Mouse (Mus musculus): ENCODE measurements around the gene Rnf6. TPM values are rescaled to one million over a fixed set of nuclear protein-coding genes. Genes with fewer than 3 reads are reported as not detected.
A peak's percentile ranks its signal among the peaks of the same experiment; 100 is the strongest.

The Rnf6 gene
- polyA plus RNA-seq, 1 experiment from 2014 or later, result 22.2 TPM

- H3K4me1 ChIP-seq (replicated peaks; ENCODE audit: control insufficient read depth, insufficient read depth, low read length), result peaks cover 17% of the 10 kb centered on the region
- H3K4me2 ChIP-seq (replicated peaks), result peak overlapping the region; percentile 77
- no peaks in the 10 kb centered on the region for H3K36me3 ChIP-seq (replicated peaks; ENCODE audit: control insufficient read depth, insufficient read depth)
- DNase-seq (ENCODE audit: low spot score) (no peak), ATAC-seq (ENCODE audit: low FRiP score) (no peak)
- WGBS, result 33% methylated on average over 6 of the region's 6 CpGs
- 0 out of 2 replicates have a peak overlapping the region, but pooled peaks have one; percentile 96 for H3K27ac ChIP-seq
- no peaks in the 10 kb centered on the region for H3K27me3 ChIP-seq (ENCODE audit: control insufficient read depth, insufficient read depth, low read length)
- peak overlapping the region; percentile 78 for H3K4me3 ChIP-seq (replicated peaks; ENCODE audit: low read length)
- H3K9ac ChIP-seq, result peak overlapping the region; percentile 85
- H3K9me3 ChIP-seq (ENCODE audit: control insufficient read depth, low read length), result no peaks in the 10 kb centered on the region
Observed at GRCm38 (mm10) chr5:146232056-146232675, 10.8 kb upstream of the Rnf6 start.

GRCm38 (mm10) chr5:146231655-146231996, 10.3 kb upstream of the Rnf6 start:
- H3K27ac ChIP-seq, result peak overlapping the region; percentile 96
- no peaks in the 10 kb centered on the region for H3K9me3 ChIP-seq (ENCODE audit: control insufficient read depth, low read length)
- under 1% methylated on average over 19 of the region's 19 CpGs for WGBS
- DNase-seq (ENCODE audit: low spot score) (no peak), ATAC-seq (ENCODE audit: low FRiP score) (no peak)
- no peaks in the 10 kb centered on the region for H3K27me3 ChIP-seq (ENCODE audit: control insufficient read depth, insufficient read depth, low read length)
- H3K4me1 ChIP-seq (replicated peaks; ENCODE audit: control insufficient read depth, insufficient read depth, low read length), result peaks cover 17% of the 10 kb centered on the region
- peak overlapping the region; percentile 85 for H3K9ac ChIP-seq
- H3K36me3 ChIP-seq (replicated peaks; ENCODE audit: control insufficient read depth, insufficient read depth), result no peaks in the 10 kb centered on the region
- H3K4me2 ChIP-seq (replicated peaks), result peak overlapping the region; percentile 77
- peak overlapping the region; percentile 78 for H3K4me3 ChIP-seq (replicated peaks; ENCODE audit: low read length)

GRCm38 (mm10) chr5:146230864-146231654, 9.7 kb upstream of the Rnf6 start, which contains the start of gene Cdk8:
Gene Cdk8, plus strand, starts transcription at chr5:146231230.
- ATAC-seq (ENCODE audit: low FRiP score) (peak; percentile 93), DNase-seq (ENCODE audit: low spot score) (peak; percentile 94)
- peak within 1 kb of the TSS; percentile 78 for H3K4me3 ChIP-seq (replicated peaks; ENCODE audit: low read length)
- peak within 1 kb of the TSS; percentile 96 for H3K27ac ChIP-seq
- H3K36me3 ChIP-seq (replicated peaks; ENCODE audit: control insufficient read depth, insufficient read depth), result no peaks in the 10 kb centered on the region
- peaks cover 17% of the 10 kb centered on the region for H3K4me1 ChIP-seq (replicated peaks; ENCODE audit: control insufficient read depth, insufficient read depth, low read length)
- H3K9ac ChIP-seq, result peak within 1 kb of the TSS; percentile 85
- WGBS, result under 1% methylated on average over 58 of the region's 102 CpGs
- H3K27me3 ChIP-seq (ENCODE audit: control insufficient read depth, insufficient read depth, low read length), result no peaks in the 10 kb centered on the region
- H3K9me3 ChIP-seq (ENCODE audit: control insufficient read depth, low read length), result no peaks in the 10 kb centered on the region
- H3K4me2 ChIP-seq (replicated peaks), result peak within 1 kb of the TSS; percentile 77

GRCm38 (mm10) chr5:146229869-146230650, 8.7 kb upstream of the Rnf6 start:
- H3K4me2 ChIP-seq (replicated peaks), result peak overlapping the region; percentile 77
- no peaks in the 10 kb centered on the region for H3K36me3 ChIP-seq (replicated peaks; ENCODE audit: control insufficient read depth, insufficient read depth)
- DNase-seq (ENCODE audit: low spot score) (no peak), ATAC-seq (ENCODE audit: low FRiP score) (no peak)
- H3K9ac ChIP-seq, result peak overlapping the region; percentile 85
- H3K4me1 ChIP-seq (replicated peaks; ENCODE audit: control insufficient read depth, insufficient read depth, low read length), result peaks cover 17% of the 10 kb centered on the region
- H3K4me3 ChIP-seq (replicated peaks; ENCODE audit: low read length), result peak overlapping the region; percentile 78
- no peaks in the 10 kb centered on the region for H3K27me3 ChIP-seq (ENCODE audit: control insufficient read depth, insufficient read depth, low read length)
- 62% methylated on average over 16 of the region's 17 CpGs for WGBS
- peak overlapping the region; percentile 96 for H3K27ac ChIP-seq
- H3K9me3 ChIP-seq (ENCODE audit: control insufficient read depth, low read length), result no peaks in the 10 kb centered on the region

GRCm38 (mm10) chr5:146227496-146227895, 6.1 kb upstream of the Rnf6 start:
- H3K27me3 ChIP-seq (ENCODE audit: control insufficient read depth, insufficient read depth, low read length), result no peaks in the 10 kb centered on the region
- no peak overlapping the region for H3K27ac ChIP-seq
- no peaks in the 10 kb centered on the region for H3K9me3 ChIP-seq (ENCODE audit: control insufficient read depth, low read length)
- DNase-seq (ENCODE audit: low spot score) (no peak), ATAC-seq (ENCODE audit: low FRiP score) (no peak)
- no peak overlapping the region for H3K9ac ChIP-seq
- 88% methylated on average over 8 of the region's 8 CpGs for WGBS
- no peaks in the 10 kb centered on the region for H3K36me3 ChIP-seq (replicated peaks; ENCODE audit: control insufficient read depth, insufficient read depth)
- H3K4me2 ChIP-seq (replicated peaks), result no peak overlapping the region
- peaks cover 4% of the 10 kb centered on the region for H3K4me1 ChIP-seq (replicated peaks; ENCODE audit: control insufficient read depth, insufficient read depth, low read length)
- H3K4me3 ChIP-seq (replicated peaks; ENCODE audit: low read length), result no peak overlapping the region

- ATAC-seq (ENCODE audit: low FRiP score) (no peak), DNase-seq (ENCODE audit: low spot score) (no peak)
- H3K9me3 ChIP-seq (ENCODE audit: control insufficient read depth, low read length), result no peaks in the 10 kb centered on the region
- H3K4me3 ChIP-seq (replicated peaks; ENCODE audit: low read length), result no peak overlapping the region
- WGBS, result 88% methylated on average over 5 of the region's 5 CpGs
- no peak overlapping the region for H3K4me2 ChIP-seq (replicated peaks)
- H3K27ac ChIP-seq, result no peak overlapping the region
- peaks cover 15% of the 10 kb centered on the region for H3K4me1 ChIP-seq (replicated peaks; ENCODE audit: control insufficient read depth, insufficient read depth, low read length)
- no peak overlapping the region for H3K9ac ChIP-seq
- H3K36me3 ChIP-seq (replicated peaks; ENCODE audit: control insufficient read depth, insufficient read depth), result peaks cover 10% of the 10 kb centered on the region
- no peaks in the 10 kb centered on the region for H3K27me3 ChIP-seq (ENCODE audit: control insufficient read depth, insufficient read depth, low read length)
Observed at GRCm38 (mm10) chr5:146223786-146224185, 2.4 kb upstream of the Rnf6 start.

- peaks cover 31% of the 10 kb centered on the region for H3K36me3 ChIP-seq (replicated peaks; ENCODE audit: control insufficient read depth, insufficient read depth)
- H3K27me3 ChIP-seq (ENCODE audit: control insufficient read depth, insufficient read depth, low read length), result no peaks in the 10 kb centered on the region
- peak overlapping the region; percentile 98 for H3K27ac ChIP-seq
- DNase-seq (ENCODE audit: low spot score) (no peak), ATAC-seq (ENCODE audit: low FRiP score) (no peak)
- WGBS, result 35% methylated on average over 6 of the region's 6 CpGs
- no peaks in the 10 kb centered on the region for H3K9me3 ChIP-seq (ENCODE audit: control insufficient read depth, low read length)
- H3K4me3 ChIP-seq (replicated peaks; ENCODE audit: low read length), result peak overlapping the region; percentile 76
- H3K9ac ChIP-seq, result peak overlapping the region; percentile 93
- peaks cover 15% of the 10 kb centered on the region for H3K4me1 ChIP-seq (replicated peaks; ENCODE audit: control insufficient read depth, insufficient read depth, low read length)
- peak overlapping the region; percentile 64 for H3K4me2 ChIP-seq (replicated peaks)
Observed at GRCm38 (mm10) chr5:146221722-146222121, 367 bp upstream of the Rnf6 start.

GRCm38 (mm10) chr5:146220501-146220878, 865 bp downstream of the Rnf6 start:
- Histone ChIP-seq H3K4me2 (replicated peaks) (peak overlapping the region; percentile 64), H3K9ac (peak overlapping the region; percentile 63), H3K27ac (0 out of 2 replicates have a peak overlapping the region, but pooled peaks have one; percentile 98), H3K4me1 (replicated peaks; ENCODE audit: control insufficient read depth, insufficient read depth, low read length) (peaks cover 15% of the 10 kb centered on the region), H3K27me3 (ENCODE audit: control insufficient read depth, insufficient read depth, low read length) (no peaks in the 10 kb centered on the region), H3K4me3 (replicated peaks; ENCODE audit: low read length) (peak overlapping the region; percentile 76), H3K9me3 (ENCODE audit: control insufficient read depth, low read length) (no peaks in the 10 kb centered on the region), H3K36me3 (replicated peaks; ENCODE audit: control insufficient read depth, insufficient read depth) (peaks cover 43% of the 10 kb centered on the region)
- WGBS, result 9% methylated on average over 13 of the region's 13 CpGs
- peak; percentile 56; the same call in 1 of the 2 replicates for ATAC-seq (ENCODE audit: low FRiP score)
- no peak for DNase-seq (ENCODE audit: low spot score)

- ATAC-seq (ENCODE audit: low FRiP score), result no peak
Observed at GRCm38 (mm10) chr5:146205537-146205936, 15.8 kb downstream of the Rnf6 start.

More at GRCm38 (mm10) chr5:146205537-146205936, 15.8 kb downstream of the Rnf6 start:
- Histone ChIP-seq H3K9me3 (ENCODE audit: control insufficient read depth, low read length) (no peaks in the 10 kb centered on the region; the same call in 1 of the 2 replicates), H3K27me3 (ENCODE audit: control insufficient read depth, insufficient read depth, low read length) (no peaks in the 10 kb centered on the region), H3K27ac (no peak overlapping the region), H3K4me1 (replicated peaks; ENCODE audit: control insufficient read depth, insufficient read depth, low read length) (no peaks in the 10 kb centered on the region), H3K36me3 (replicated peaks; ENCODE audit: control insufficient read depth, insufficient read depth) (peaks cover 90% of the 10 kb centered on the region), H3K9ac (no peak overlapping the region), H3K4me2 (replicated peaks) (no peak overlapping the region), H3K4me3 (replicated peaks; ENCODE audit: low read length) (no peak overlapping the region)
- WGBS, result 95% methylated on average over 5 of the region's 5 CpGs
- no peak for DNase-seq (ENCODE audit: low spot score)

All from hindbrain, embryonic 14.5 days (tissue).